Mouse (Mus musculus) small intestine, adult 2 months (tissue): ENCODE data around the gene Znhit6. TPM values are rescaled to one million over a fixed set of nuclear protein-coding genes. Genes with fewer than 3 reads are reported as not detected.

Experiments used
- H3K27ac ChIP-seq: fragments of 200-500 bp; 2 replicates; pipeline ENCODE4 v1.5.1; 2012; ENCODE audit warnings: low read depth, low read length, control low read depth, inconsistent platforms; ENCODE audit not compliant: insufficient read depth
- H3K27me3 ChIP-seq: fragments of 200-500 bp; 2 replicates; pipeline ENCODE4 v1.6.1; 2012; ENCODE audit warnings: mild to moderate bottlenecking, moderate library complexity, low read length, inconsistent platforms; ENCODE audit not compliant: control insufficient read depth, insufficient read depth
- H3K36me3 ChIP-seq: fragments of 200-500 bp; 2 replicates; pipeline ENCODE4 v1.6.1; 2012; ENCODE audit warnings: mild to moderate bottlenecking, low read length, control low read depth, inconsistent platforms; ENCODE audit not compliant: control insufficient read depth, insufficient read depth
- H3K4me1 ChIP-seq: fragments of 200-500 bp; 2 replicates; pipeline ENCODE4 v1.6.1; 2012; ENCODE audit warnings: low read length, inconsistent platforms, mixed read lengths; ENCODE audit not compliant: control insufficient read depth, insufficient read depth, insufficient read length
- H3K4me3 ChIP-seq: fragments of 200-500 bp; 2 replicates; pipeline ENCODE4 v1.5.1; 2012; ENCODE audit warnings: low read depth, mild to moderate bottlenecking, control low read depth, inconsistent platforms, low read length, moderate library complexity
- CTCF ChIP-seq: fragments of 200-500 bp; IDR thresholded peaks from 2 replicates; pipeline ENCODE4 v1.5.1; 2012; ENCODE audit warnings: low read depth, mild to moderate bottlenecking, control low read depth, inconsistent platforms, low read length, moderate library complexity, mixed read lengths; ENCODE audit not compliant: insufficient replicate concordance, insufficient read length; ENCODE audit errors: extremely low read depth
- POLR2A ChIP-seq: fragments of 200-500 bp; IDR thresholded peaks from 2 replicates; pipeline ENCODE4 v1.6.1; 2012; ENCODE audit warnings: low read depth, mild to moderate bottlenecking, control low read depth, inconsistent platforms, low read length, moderate library complexity
- WGBS: fragments of 180-500 bp; shearing (Covaris S2); methylation state at CpG from one replicate; pipeline ENCODE4 v1.1.7; 2018; 5-methylcytosine and 5-hydroxymethylcytosine counted together
- polyA plus RNA-seq: library from polyadenylated mRNA; depleted of rRNA; stranded (reverse); fragments of >200 nt; gene quantifications from 2 replicates; pipeline ENCODE4 v1.2.3, GENCODE M21; 2012

Znhit6 gene
- polyA plus RNA-seq, 1 experiment, result 0.80 TPM

DNA sequence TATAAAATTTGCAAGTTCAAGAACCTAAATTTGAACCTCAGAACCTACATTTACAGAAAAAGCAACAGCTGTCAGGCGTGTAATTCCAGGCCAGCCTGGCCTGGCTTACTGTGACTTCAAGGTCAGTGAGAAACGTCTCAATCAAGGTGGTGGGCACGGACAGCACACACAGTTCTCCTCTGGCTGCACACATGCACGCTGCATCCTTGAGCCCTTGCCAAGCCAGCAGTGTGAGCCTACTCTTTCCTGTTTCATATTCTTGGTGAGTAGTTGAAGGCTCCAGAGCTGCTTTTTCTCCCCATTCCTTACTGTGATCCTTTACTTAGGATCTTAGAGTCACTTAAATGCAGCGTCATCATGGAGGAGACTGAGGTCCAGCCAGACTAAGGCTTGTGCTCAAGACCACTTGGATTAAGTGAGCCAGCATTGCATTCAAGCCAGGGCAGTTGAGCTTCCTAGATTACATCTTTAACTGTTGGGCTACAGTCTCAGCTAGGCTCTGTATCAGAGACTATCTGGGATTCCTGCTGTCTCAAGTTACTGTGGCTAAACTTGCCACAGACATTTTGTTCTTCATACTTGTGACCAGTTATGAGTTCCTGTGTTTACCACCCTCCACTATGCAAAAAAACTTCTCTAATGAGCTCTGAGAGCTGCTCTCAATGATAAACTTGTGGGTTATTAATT, 29.6 kb downstream of the Znhit6 start:
- Histone ChIP-seq H3K4me1 (peaks cover 2% of the 10 kb centered on the region; the same call in 1 of the 2 replicates), H3K4me3 (no peak overlapping the region), H3K27ac (no peak overlapping the region), H3K36me3 (peaks cover 4% of the 10 kb centered on the region), H3K27me3 (no peaks in the 10 kb centered on the region)
- WGBS, result 88% methylated on average over 5 of the region's 5 CpGs
- TF ChIP-seq POLR2A (no peak), CTCF (no peak)

DNA sequence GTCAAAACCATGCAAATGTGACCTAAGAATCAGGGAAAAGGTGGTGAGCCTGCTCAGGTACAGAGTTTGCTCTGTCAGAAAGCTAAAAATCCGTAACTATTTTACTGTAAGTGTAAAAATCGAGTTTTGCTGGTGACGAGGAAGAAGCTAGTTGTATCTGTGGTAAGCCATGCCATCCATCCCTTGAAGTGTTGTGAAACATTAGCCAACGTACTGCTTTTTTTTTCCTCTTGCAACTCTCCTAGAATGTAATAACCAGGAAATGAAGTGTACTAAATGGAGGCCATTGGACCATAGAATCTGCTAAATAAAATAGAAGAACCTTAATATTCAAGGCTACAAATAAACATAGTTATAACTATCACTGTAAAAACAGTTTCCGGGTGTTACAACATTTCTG, 32.3 kb downstream of the Znhit6 start:
- Histone ChIP-seq H3K27ac (no peak overlapping the region), H3K4me1 (peaks cover 2% of the 10 kb centered on the region; the same call in 1 of the 2 replicates), H3K27me3 (no peaks in the 10 kb centered on the region), H3K36me3 (no peaks in the 10 kb centered on the region), H3K4me3 (no peak overlapping the region)
- TF ChIP-seq POLR2A, result no peak
- no peak for TF ChIP-seq CTCF
- 56% methylated on average over 5 of the region's 5 CpGs for WGBS

DNA sequence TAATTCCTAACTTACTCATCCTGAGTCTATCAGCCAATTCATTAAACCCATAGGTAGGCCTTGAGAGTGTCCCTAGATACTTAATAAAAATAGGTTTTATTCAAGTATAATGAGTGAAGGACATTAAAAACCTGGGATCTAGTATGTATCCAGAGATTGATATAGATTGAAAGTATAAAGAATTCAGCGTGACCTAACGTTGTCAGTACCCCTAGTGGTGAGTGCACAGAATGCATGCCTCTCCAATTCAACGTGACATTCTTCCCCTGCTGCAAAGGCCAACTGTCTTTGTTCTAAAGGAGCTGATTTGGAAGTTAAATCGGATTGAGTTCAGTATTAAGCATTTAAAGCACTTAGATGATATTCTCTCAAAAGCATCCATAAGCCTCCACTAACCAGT, 36.7 kb downstream of the Znhit6 start:
- no peaks in the 10 kb centered on the region for H3K27me3 ChIP-seq
- TF ChIP-seq POLR2A (no peak), CTCF (0 out of 2 replicates have a peak, but pooled peaks have one; percentile 2)
- no peak overlapping the region for H3K27ac ChIP-seq
- WGBS, result 12% methylated on average over 4 of the region's 4 CpGs
- H3K4me1 ChIP-seq, result peaks cover 2% of the 10 kb centered on the region; the same call in 1 of the 2 replicates
- no peaks in the 10 kb centered on the region for H3K36me3 ChIP-seq
- no peak overlapping the region for H3K4me3 ChIP-seq

DNA sequence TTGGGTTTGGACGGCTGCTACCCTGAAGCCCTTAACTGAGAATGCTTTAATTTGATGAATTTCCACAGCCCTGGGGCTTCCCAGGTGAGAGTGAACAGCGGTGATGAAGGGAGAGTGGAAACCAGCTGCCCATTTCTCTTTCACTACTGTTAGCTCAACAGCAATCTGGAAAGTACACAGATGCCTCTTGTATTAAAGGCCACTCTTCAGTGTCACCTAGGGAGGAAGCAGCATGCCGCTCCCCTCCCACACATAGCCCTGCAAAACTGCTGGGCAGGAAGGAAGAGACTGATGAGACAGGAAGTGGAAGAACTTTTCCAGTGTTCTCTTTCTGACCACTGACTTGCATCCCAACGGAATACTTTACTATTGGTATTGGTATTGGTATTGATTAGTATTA, 37.2 kb downstream of the Znhit6 start:
- no peak overlapping the region for H3K4me3 ChIP-seq
- TF ChIP-seq CTCF (no peak), POLR2A (no peak)
- WGBS, result 82% methylated on average over 4 of the region's 4 CpGs

DNA sequence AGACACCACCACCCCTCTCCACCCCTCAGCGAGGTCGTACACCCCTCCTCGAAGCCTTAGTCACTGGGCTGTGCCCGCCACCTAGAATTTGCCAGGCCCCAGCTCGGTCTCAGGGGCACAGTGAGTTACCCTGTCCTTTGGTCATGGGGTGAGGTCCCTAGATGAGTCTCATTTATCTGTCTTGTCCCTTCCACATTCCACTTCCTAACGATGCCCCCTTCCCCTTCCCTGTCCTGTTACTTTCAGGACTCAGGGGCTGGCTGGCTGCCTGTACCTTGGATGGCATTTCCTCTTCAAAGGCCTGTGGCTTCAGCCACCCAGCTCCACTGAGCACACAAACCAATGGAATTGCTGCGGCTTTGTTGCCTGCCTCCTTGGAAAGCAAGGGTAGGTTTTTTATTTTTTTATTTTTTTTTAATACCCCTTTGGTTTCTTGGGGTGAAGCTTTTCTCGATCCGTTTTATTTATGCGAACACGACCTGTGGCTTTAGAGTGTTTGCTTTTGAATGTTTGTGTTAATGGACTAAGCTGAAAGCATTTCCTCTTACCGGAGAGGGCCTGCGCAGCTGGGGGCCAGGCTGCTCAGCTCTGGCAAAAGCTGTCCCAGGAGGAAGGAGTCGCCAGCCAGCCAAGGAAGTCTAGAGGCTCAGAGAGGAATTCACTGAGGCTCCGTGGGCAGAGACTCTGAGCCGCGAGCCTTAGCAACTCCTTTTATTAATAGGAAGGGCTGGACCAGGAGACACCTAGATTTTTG, 38.5 kb downstream of the Znhit6 start:
- H3K27ac ChIP-seq, result no peak overlapping the region
- TF ChIP-seq POLR2A (no peak), CTCF (no peak)

More for the DNA sequence above, 37.2 kb downstream of the Znhit6 start:
- Histone ChIP-seq H3K27ac (no peak overlapping the region), H3K4me1 (no peaks in the 10 kb centered on the region), H3K36me3 (no peaks in the 10 kb centered on the region), H3K27me3 (no peaks in the 10 kb centered on the region)

DNA sequence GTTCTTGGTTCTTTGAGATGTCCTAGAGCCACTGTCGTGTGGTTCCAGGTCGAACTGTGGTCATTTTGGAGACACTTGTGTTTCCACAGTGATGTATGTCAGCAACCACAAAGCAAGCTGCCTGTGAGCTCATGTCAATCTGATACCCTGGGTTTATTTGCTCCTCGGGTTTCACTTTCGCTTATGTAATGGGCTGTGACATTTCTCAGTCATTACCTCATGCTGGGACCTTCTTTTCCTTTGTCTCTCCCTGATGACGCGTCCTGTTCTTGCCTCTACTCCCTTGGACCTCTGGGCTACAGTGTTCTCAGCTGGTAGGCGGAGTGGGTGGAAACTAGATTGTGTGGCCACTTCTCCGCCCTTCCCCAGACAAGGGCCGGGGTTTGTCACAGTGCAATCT, 42.3 kb downstream of the Znhit6 start:
- Histone ChIP-seq H3K36me3 (no peaks in the 10 kb centered on the region), H3K4me1 (no peaks in the 10 kb centered on the region; the same call in 1 of the 2 replicates), H3K27ac (no peak overlapping the region), H3K27me3 (no peaks in the 10 kb centered on the region), H3K4me3 (no peak overlapping the region)
- 38% methylated on average over 9 of the region's 9 CpGs for WGBS
- TF ChIP-seq CTCF, result no peak
- TF ChIP-seq POLR2A, result no peak

More for the DNA sequence above, 38.5 kb downstream of the Znhit6 start:
- H3K4me3 ChIP-seq, result no peak overlapping the region
- WGBS, result 41% methylated on average over 17 of the region's 17 CpGs
- no peaks in the 10 kb centered on the region for H3K27me3 ChIP-seq
- no peaks in the 10 kb centered on the region; the same call in 1 of the 2 replicates for H3K4me1 ChIP-seq
- H3K36me3 ChIP-seq, result no peaks in the 10 kb centered on the region

DNA sequence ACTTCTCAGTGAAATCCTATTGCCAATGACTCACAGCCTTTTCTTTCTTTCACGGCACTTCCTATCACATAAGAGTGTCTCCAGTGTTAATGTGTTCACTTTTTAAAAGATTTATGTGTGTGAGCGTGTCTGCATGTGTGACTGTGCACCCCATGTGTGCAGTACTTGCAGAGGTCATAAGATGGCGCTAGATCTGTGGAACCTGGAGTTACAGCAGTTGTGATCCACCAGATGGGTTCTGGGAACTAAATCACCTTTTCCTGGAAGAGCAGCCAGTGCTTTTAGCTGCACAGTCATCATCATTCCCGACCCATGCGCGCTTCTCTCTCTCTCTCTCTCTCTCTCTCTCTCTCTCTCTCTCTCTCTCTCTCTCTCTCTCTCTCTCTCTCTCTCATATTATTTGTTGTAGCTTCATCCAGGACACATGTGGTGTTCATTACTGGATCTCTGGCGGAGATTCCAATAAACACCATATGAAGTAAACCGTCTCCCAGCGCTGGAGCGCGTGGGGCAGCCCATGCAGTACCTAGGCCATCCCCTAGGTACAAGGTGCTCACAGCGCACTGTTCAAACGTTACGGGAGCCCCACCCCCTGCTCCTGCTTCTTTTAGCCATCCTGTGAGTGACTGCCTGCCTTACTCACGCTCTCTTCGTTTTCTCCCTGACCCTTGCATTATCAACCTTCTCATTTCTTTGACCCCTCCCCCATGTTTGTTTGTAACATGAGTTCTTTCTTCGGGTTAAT, 43.8 kb downstream of the Znhit6 start:
- Histone ChIP-seq H3K36me3 (no peaks in the 10 kb centered on the region), H3K27me3 (no peaks in the 10 kb centered on the region), H3K4me1 (no peaks in the 10 kb centered on the region; the same call in 1 of the 2 replicates), H3K4me3 (no peak overlapping the region), H3K27ac (no peak overlapping the region)
- 93% methylated on average over 17 of the region's 17 CpGs for WGBS
- no peak for TF ChIP-seq POLR2A
- TF ChIP-seq CTCF, result no peak
